7 mouse cellular contexts compared by ENCODE assay signal in the genomic region with DNA sequence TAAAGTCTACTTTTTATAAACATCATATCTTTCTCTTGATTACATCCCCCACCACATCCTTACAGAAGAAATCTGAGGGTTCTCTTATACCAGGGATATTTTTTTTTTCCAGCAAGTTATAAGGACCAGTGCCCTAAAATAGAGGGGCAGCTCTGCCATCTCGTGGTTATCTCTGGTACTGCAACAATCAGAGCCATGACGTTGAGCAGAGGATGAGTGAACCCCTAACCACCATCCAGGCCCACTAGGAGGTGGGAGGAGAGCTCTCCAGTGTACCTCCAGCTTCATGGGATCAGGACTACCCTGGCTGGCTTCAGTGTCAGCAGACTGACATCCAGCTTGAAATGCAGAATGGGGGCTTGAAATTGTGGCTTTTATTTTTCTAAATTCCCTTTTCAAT.
DNase-seq lines count a peak whose midpoint lies in the region; ATAC-seq and TF ChIP-seq lines count a peak whose summit lies in the region.

No protein-coding gene starts in this region.

- peak; percentile 73 for ATAC-seq in granulocyte monocyte progenitor cell, adult 5-6 weeks (replicated peaks; ENCODE audit: poor library complexity, severe bottlenecking)

- TF ChIP-seq CTCF in E14TG2a.4 (conservative IDR thresholded peaks at IDR 0.05; ENCODE audit: low read length): peak; percentile 72
- peak; percentile 8; the same call in 1 of the 2 replicates for TF ChIP-seq CTCF in small intestine, adult 2 months (IDR thresholded peaks at IDR 0.05; ENCODE audit: extremely low read depth, insufficient read length, insufficient replicate concordance, low read depth, low read length)

- no peaks in the 10 kb centered on the region for H3K4me1 ChIP-seq in E14TG2a.4 (replicated peaks; ENCODE audit: low read depth, low read length)
- H3K4me1 ChIP-seq in midbrain, embryonic 10.5 days: no peaks in the 10 kb centered on the region
- H3K4me1 ChIP-seq in small intestine, adult 2 months (ENCODE audit: control insufficient read depth, insufficient read depth, insufficient read length, low read length): no peaks in the 10 kb centered on the region

- H3K27me3 ChIP-seq in E14TG2a.4 (ENCODE audit: insufficient read depth, low read length): no peaks in the 10 kb centered on the region
- H3K27me3 ChIP-seq in midbrain, embryonic 10.5 days (ENCODE audit: low read depth, poor library complexity, severe bottlenecking): no peaks in the 10 kb centered on the region
- H3K27me3 ChIP-seq in small intestine, adult 2 months (ENCODE audit: control insufficient read depth, insufficient read depth, low read length): no peaks in the 10 kb centered on the region

- DNase-seq in Muller cell, postnatal 12 days (ENCODE audit: inconsistent ontology term): peak; percentile 47
- peak; percentile 49 for DNase-seq in cerebellum, adult 9-11 months
- DNase-seq in layer of hippocampus, postnatal 10 days (ENCODE audit: low spot score in 2 of 2): peak; percentile 87 to 88
- peak; percentile 68 for DNase-seq in midbrain, embryonic 10.5 days (ENCODE audit: low spot score)

- H3K4me3 ChIP-seq in E14TG2a.4 (replicated peaks; ENCODE audit: low read length): no peak overlapping the region
- no peak overlapping the region for H3K4me3 ChIP-seq in midbrain, embryonic 10.5 days
- no peak overlapping the region for H3K4me3 ChIP-seq in small intestine, adult 2 months (ENCODE audit: low read depth, low read length)

- H3K9me3 ChIP-seq in E14TG2a.4 (ENCODE audit: low read length): peaks cover 10% of the 10 kb centered on the region; the same call in 1 of the 2 replicates
- no peaks in the 10 kb centered on the region; the same call in 1 of the 2 replicates for H3K9me3 ChIP-seq in midbrain, embryonic 10.5 days (replicated peaks)

- no peak overlapping the region for H3K27ac ChIP-seq in midbrain, embryonic 10.5 days (replicated peaks)
- H3K27ac ChIP-seq in small intestine, adult 2 months (ENCODE audit: insufficient read depth, low read depth, low read length): no peak overlapping the region

- WGBS in midbrain, embryonic 10.5 days: 1% methylated on average over 2 of the region's 2 CpGs
- 5% methylated on average over 2 of the region's 2 CpGs for WGBS in small intestine, adult 2 months

- H3K36me3 ChIP-seq in E14TG2a.4 (ENCODE audit: insufficient read depth, low read length): no peaks in the 10 kb centered on the region
- no peaks in the 10 kb centered on the region for H3K36me3 ChIP-seq in midbrain, embryonic 10.5 days
- H3K36me3 ChIP-seq in small intestine, adult 2 months (ENCODE audit: control insufficient read depth, insufficient read depth, low read length): no peaks in the 10 kb centered on the region

- TF ChIP-seq POLR2A in small intestine, adult 2 months (IDR thresholded peaks at IDR 0.05; ENCODE audit: low read depth, low read length): no peak
